Comparison of ENCODE assay signal across 9 mouse cellular contexts in the genomic region with DNA sequence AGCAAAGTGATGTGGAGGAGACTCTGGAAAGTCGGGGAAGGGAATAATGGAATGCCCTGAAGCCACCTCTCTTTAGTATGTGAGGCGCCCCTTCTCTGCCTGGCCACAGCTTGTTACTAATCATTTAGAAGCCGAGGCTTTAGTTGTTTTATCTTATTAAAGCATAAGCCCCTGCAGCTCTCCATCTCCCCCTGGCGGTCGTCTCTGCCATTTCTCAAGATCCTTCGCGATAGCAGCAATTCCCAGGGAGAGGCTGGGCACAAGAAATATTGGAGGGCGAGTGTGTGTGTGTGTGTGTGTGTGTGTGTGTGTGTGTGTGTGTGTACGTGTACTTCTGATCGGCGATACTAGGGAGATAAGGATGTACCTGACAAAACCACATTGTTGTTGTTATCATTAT. TPM values are rescaled to one million over a fixed set of nuclear protein-coding genes. Genes with fewer than 3 reads are reported as not detected.
A peak's percentile ranks its signal among the peaks of the same experiment; 100 is the strongest.
DNase-seq lines count a peak whose midpoint lies in the region; ATAC-seq and TF ChIP-seq lines count a peak whose summit lies in the region.
"Had no signal": no experiment of that assay in that cellular context is flagged by ENCODE, and none has a peak within 500 bp of the region (broad histone marks: within the 10 kb centered on the region; RNA-seq: fewer than 3 reads in every experiment).

No protein-coding gene starts in this region.

- peak overlapping the region; percentile 31; the same call in 1 of the 2 replicates for H3K27ac ChIP-seq in ES-E14 (ENCODE audit: insufficient read depth, low read depth, low read length, poor library complexity, severe bottlenecking)
- H3K27ac ChIP-seq in hindbrain, embryonic 11.5 days (ENCODE audit: low read depth, low read length), result no peak overlapping the region
- peak overlapping the region; percentile 35; the same call in 1 of the 2 replicates for H3K27ac ChIP-seq in lung, embryonic 15.5 days
- no peak overlapping the region for H3K27ac ChIP-seq in olfactory bulb, adult 2 months (ENCODE audit: insufficient read depth, low read depth, low read length)

- DNase-seq in ES-E14 (ENCODE audit: low read depth, low spot score), result peak; percentile 75
- DNase-seq in cerebellum, adult 18-20 months, result peak; percentile 66 to 70
- DNase-seq in forelimb bud, embryonic 11.5 days (ENCODE audit: low read depth, low spot score), result peak; percentile 80
- peak; percentile 91 for DNase-seq in hindbrain, embryonic 11.5 days (ENCODE audit: low spot score)
- DNase-seq in layer of hippocampus, adult 9-11 months, result peak; percentile 51
- peak; percentile 72 for DNase-seq in thymus, postnatal 14 days

- TF ChIP-seq POLR2A in olfactory bulb, adult 2 months (IDR thresholded peaks at IDR 0.05; ENCODE audit: insufficient read depth, low read depth, low read length), result no peak

- no peak overlapping the region for H3K9ac ChIP-seq in ES-E14 (ENCODE audit: insufficient read depth, low read depth, low read length, poor library complexity, severe bottlenecking)
- H3K9ac ChIP-seq in hindbrain, embryonic 11.5 days (ENCODE audit: low read depth, low read length), result no peak overlapping the region
- H3K9ac ChIP-seq in lung, embryonic 15.5 days, result no peak overlapping the region

- peak overlapping the region; percentile 54 to 63; a peak in 2 of 4 replicates for H3K4me3 ChIP-seq in ES-E14 (ENCODE audit: insufficient read depth in 1 of 2, low read depth in 1 of 2, low read length in 2 of 2, poor library complexity in 1 of 2, severe bottlenecking in 1 of 2)
- no peak overlapping the region for H3K4me3 ChIP-seq in hindbrain, embryonic 11.5 days (ENCODE audit: low read depth, low read length)
- H3K4me3 ChIP-seq in lung, embryonic 15.5 days, result peak overlapping the region; percentile 43
- no peak overlapping the region for H3K4me3 ChIP-seq in olfactory bulb, adult 2 months (ENCODE audit: insufficient read depth, low read depth, low read length)

- in situ Hi-C loops in ES-E14 (cut with MboI; ENCODE audit: low sequenced_read_pairs in 2 of 2, unreplicated experiment in 2 of 2), result no loop called here

- peak overlapping the region; percentile 67 for H3K4me2 ChIP-seq in hindbrain, embryonic 11.5 days (replicated peaks; ENCODE audit: low read depth, low read length)
- H3K4me2 ChIP-seq in lung, embryonic 15.5 days, result peak overlapping the region; percentile 74

- 5% methylated on average over 11 of the region's 11 CpGs for WGBS in hindbrain, embryonic 11.5 days
- WGBS in lung, embryonic 15.5 days, result 3% methylated on average over 11 of the region's 11 CpGs
- WGBS in olfactory bulb, adult 2 months, result 2% methylated on average over 11 of the region's 11 CpGs

- peaks cover 16% of the 10 kb centered on the region for H3K27me3 ChIP-seq in hindbrain, embryonic 11.5 days (ENCODE audit: control insufficient read depth, insufficient read depth, low read length)
- peaks cover 13% of the 10 kb centered on the region; the same call in 1 of the 2 replicates for H3K27me3 ChIP-seq in lung, embryonic 15.5 days

- H3K4me1 ChIP-seq in ES-E14 (ENCODE audit: control insufficient read depth in 2 of 2, insufficient read depth in 2 of 2, low read length in 2 of 2, poor library complexity in 1 of 2), result peaks cover 0 to 8% of the 10 kb centered on the region in 2 experiments; a peak in 2 of 4 replicates
- H3K4me1 ChIP-seq in hindbrain, embryonic 11.5 days (replicated peaks; ENCODE audit: control insufficient read depth, insufficient read depth, low read length), result no peaks in the 10 kb centered on the region
- H3K4me1 ChIP-seq in lung, embryonic 15.5 days, result peaks cover 39% of the 10 kb centered on the region
- H3K4me1 ChIP-seq in olfactory bulb, adult 2 months (ENCODE audit: control insufficient read depth, insufficient read depth, low read length), result peaks cover 6% of the 10 kb centered on the region

- no peaks in the 10 kb centered on the region for H3K9me3 ChIP-seq in ES-E14 (ENCODE audit: control insufficient read depth, insufficient read depth, low read depth, low read length)
- no peaks in the 10 kb centered on the region for H3K9me3 ChIP-seq in hindbrain, embryonic 11.5 days (ENCODE audit: control insufficient read depth, low read length)
- H3K9me3 ChIP-seq in lung, embryonic 15.5 days, result no peaks in the 10 kb centered on the region

- no peaks in the 10 kb centered on the region; the same call in 1 of the 2 replicates for H3K36me3 ChIP-seq in ES-E14 (ENCODE audit: control insufficient read depth, insufficient read depth, low read length, poor library complexity, severe bottlenecking)
- H3K36me3 ChIP-seq in hindbrain, embryonic 11.5 days (ENCODE audit: control insufficient read depth, insufficient read depth, low read length), result no peaks in the 10 kb centered on the region
- no peaks in the 10 kb centered on the region for H3K36me3 ChIP-seq in lung, embryonic 15.5 days

- ATAC-seq in hindbrain, embryonic 11.5 days (ENCODE audit: low FRiP score), result 0 out of 2 replicates have a peak, but pooled peaks have one; percentile 57
- no peak for ATAC-seq in lung, embryonic 15.5 days (ENCODE audit: borderline replicate concordance, extremely low read depth, low FRiP score, low TSS enrichment)

- peak; percentile 65; the same call in 1 of the 2 replicates for TF ChIP-seq CTCF in olfactory bulb, adult 2 months (IDR thresholded peaks at IDR 0.05; ENCODE audit: insufficient read depth, low read depth, low read length)

TF ChIP-seq in ES-E14, 5 proteins besides CTCF, POLR2A, EP300 and RAD21:
- TF ChIP-seq HCFC1 (IDR thresholded peaks at IDR 0.05; ENCODE audit: borderline replicate concordance, insufficient read depth, low read length) (no peak), CHD2 (IDR thresholded peaks at IDR 0.05; ENCODE audit: low read depth, low read length) (no peak), MAFK (IDR thresholded peaks at IDR 0.05; ENCODE audit: insufficient read depth, low read depth, low read length) (no peak), ZC3H11A (IDR thresholded peaks at IDR 0.05; ENCODE audit: borderline replicate concordance, low read depth, low read length) (peak; percentile 39; the same call in 1 of the 2 replicates), ZNF384 (IDR thresholded peaks at IDR 0.05; ENCODE audit: low read depth, low read length) (no peak)

RNA-seq across cellular contexts. Expression of a gene that starts 0.7 kb away (rescaled TPM):
- 4.7 and 9.2 TPM in 2 replicates for total RNA-seq in ES-E14 (2012; rRNA removed)
- 1.6 and 2.1 TPM in 2 replicates for polyA plus RNA-seq in hindbrain, embryonic 11.5 days (2014; fragmentation: Nextera tagmentation; extraction: Ambion mirVana)
- polyA plus RNA-seq in lung, embryonic 15.5 days (2015; fragmentation: Nextera tagmentation; extraction: Ambion mirVana), result 5.6 and 7.0 TPM in 2 replicates
- not detected in 2 replicates for polyA plus RNA-seq in olfactory bulb, adult 2 months (2012; ENCODE audit: insufficient read depth, insufficient read length, low replicate concordance, missing spikeins)
- total RNA-seq: neutrophil, adult 5-6 weeks had no signal

Comparison
In these comparisons a context has a peak if more than half of its experiments do, and no peak if none do; other contexts are left out.
1. H3K27ac ChIP-seq: peak in ES-E14 (single experiment) and lung, embryonic 15.5 days (single experiment); none in hindbrain, embryonic 11.5 days (single experiment) and olfactory bulb, adult 2 months (single experiment).
2. H3K4me3 ChIP-seq: peak in ES-E14 (2 of 2) and lung, embryonic 15.5 days (single experiment); none in hindbrain, embryonic 11.5 days (single experiment) and olfactory bulb, adult 2 months (single experiment).
3. Peak in every context shown above with its lines, with median percentiles within 50 percentile points of each other: DNase-seq.